Mouse (Mus musculus) embryonic facial prominence, embryonic 10.5 days (tissue): ENCODE results near the gene Nudc. TPM values are rescaled to one million over a fixed set of nuclear protein-coding genes. Genes with fewer than 3 reads are reported as not detected.

Experiments used
- DNase-seq: peaks from one replicate; pipeline ENCODE4 v3.0.0-alpha.2; 2017; ENCODE audit warnings: low spot score
- H3K27ac ChIP-seq: fragments of 300-500 bp; sonication (generic); replicated peaks from 2 replicates; pipeline ENCODE4 v1.5.1; 2016; ENCODE audit warnings: mild to moderate bottlenecking
- H3K27me3 ChIP-seq: fragments of 300-500 bp; sonication (generic); replicated peaks from 2 replicates; pipeline ENCODE4 v1.6.1; 2016; ENCODE audit warnings: low read depth, mild to moderate bottlenecking; ENCODE audit not compliant: poor library complexity, severe bottlenecking
- H3K36me3 ChIP-seq: fragments of 300-500 bp; sonication (generic); replicated peaks from 2 replicates; pipeline ENCODE4 v1.6.1; 2016; ENCODE audit warnings: mild to moderate bottlenecking, moderate library complexity
- H3K4me1 ChIP-seq: fragments of 300-500 bp; sonication (generic); 2 replicates; pipeline ENCODE4 v1.6.1; 2016
- H3K4me3 ChIP-seq: fragments of 300-500 bp; sonication (generic); 2 replicates; pipeline ENCODE4 v1.5.1; 2016; ENCODE audit warnings: mild to moderate bottlenecking, moderate library complexity
- H3K9me3 ChIP-seq: fragments of 300-500 bp; sonication (generic); 2 replicates; pipeline ENCODE4 v1.6.1; 2016; ENCODE audit warnings: mild to moderate bottlenecking
- WGBS: fragments of 180-500 bp; shearing (Covaris S2); methylation state at CpG from one replicate; pipeline ENCODE4 v1.1.7; 2016; 5-methylcytosine and 5-hydroxymethylcytosine counted together
- polyA plus RNA-seq: library from polyadenylated mRNA; unstranded; fragments of >200 nt; fragmentation: Nextera tagmentation; extraction: Ambion mirVana; gene quantifications from 2 replicates; pipeline ENCODE4 v1.2.1, GENCODE M21; 2016

Gene Nudc
- polyA plus RNA-seq, 1 experiment from 2014 or later = 489 TPM

DNA sequence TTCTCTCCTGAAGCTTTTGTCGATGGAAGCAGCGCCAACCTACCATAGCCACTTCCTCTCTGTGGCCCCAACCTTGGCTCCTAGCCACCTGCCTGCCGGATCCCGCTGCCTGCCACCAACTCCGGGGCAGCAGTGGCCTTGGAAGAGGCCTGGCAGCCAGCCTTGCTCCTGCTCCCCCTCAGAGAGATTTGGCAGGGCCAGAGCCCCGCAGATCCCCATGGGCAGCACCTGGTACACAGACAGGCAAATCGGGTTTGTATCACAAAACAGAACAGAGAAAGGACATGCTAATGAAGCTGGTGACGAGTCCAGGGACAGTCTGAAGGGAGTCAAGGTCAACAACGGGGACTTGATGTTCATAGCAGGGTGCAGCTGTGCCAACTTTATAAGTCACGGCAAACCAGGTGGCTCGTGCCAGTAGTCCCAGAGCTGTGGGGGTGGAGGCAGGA is 17.4 kb upstream of the Nudc start:
- DNase-seq = no peak
- H3K27ac ChIP-seq = no peak overlapping the region
- H3K4me3 ChIP-seq = no peak overlapping the region
- H3K4me1 ChIP-seq = no peaks in the 10 kb centered on the region
- 82% methylated on average over 11 of the region's 11 CpGs for WGBS
- H3K36me3 ChIP-seq = no peaks in the 10 kb centered on the region
- H3K27me3 ChIP-seq = no peaks in the 10 kb centered on the region
- peaks cover 5% of the 10 kb centered on the region; the same call in 1 of the 2 replicates for H3K9me3 ChIP-seq

- no peak overlapping the region for H3K4me3 ChIP-seq
- peaks cover 5% of the 10 kb centered on the region; the same call in 1 of the 2 replicates for H3K9me3 ChIP-seq
- H3K36me3 ChIP-seq = no peaks in the 10 kb centered on the region
- DNase-seq = no peak
- 78% methylated on average over 4 of the region's 4 CpGs for whole genome bisulfite sequencing
- H3K27me3 ChIP-seq = no peaks in the 10 kb centered on the region
- no peak overlapping the region for H3K27ac ChIP-seq
- peaks cover 9% of the 10 kb centered on the region for H3K4me1 ChIP-seq
Measured at GRCm38 (mm10) chr4:133561622-133562021, 15.8 kb upstream of the Nudc start.

DNA sequence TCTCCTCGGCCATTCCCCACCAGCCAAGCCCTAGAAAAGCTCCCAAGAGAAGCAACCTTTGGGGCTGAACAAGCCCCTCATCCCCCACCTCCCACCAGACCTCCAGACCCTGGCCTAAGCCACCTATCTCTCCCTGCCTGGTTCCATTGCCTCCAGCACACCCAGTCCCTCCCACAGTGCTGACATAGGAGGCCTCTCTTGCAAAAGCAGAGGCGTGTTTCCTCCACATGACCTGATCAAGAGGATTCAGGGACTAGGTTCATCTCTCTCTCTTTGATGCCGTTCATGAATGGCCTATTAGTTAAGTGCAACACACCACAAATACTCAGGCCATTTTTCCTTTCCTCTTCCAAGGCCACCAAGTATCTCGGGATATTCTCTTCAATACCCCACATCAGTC is 14.1 kb upstream of the Nudc start:
- WGBS = 82% methylated on average over 4 of the region's 4 CpGs
- H3K27ac ChIP-seq = no peak overlapping the region
- peaks cover 6% of the 10 kb centered on the region; the same call in 1 of the 2 replicates for H3K27me3 ChIP-seq
- H3K4me1 ChIP-seq = peaks cover 9% of the 10 kb centered on the region
- H3K36me3 ChIP-seq = no peaks in the 10 kb centered on the region
- no peak for DNase-seq
- peaks cover 5% of the 10 kb centered on the region; the same call in 1 of the 2 replicates for H3K9me3 ChIP-seq
- no peak overlapping the region for H3K4me3 ChIP-seq

GRCm38 (mm10) chr4:133557041-133557717 is 11.4 kb upstream of the Nudc start:
- Histone ChIP-seq H3K4me3 (no peak overlapping the region), H3K36me3 (no peaks in the 10 kb centered on the region), H3K9me3 (no peaks in the 10 kb centered on the region), H3K27me3 (peaks cover 16% of the 10 kb centered on the region), H3K27ac (no peak overlapping the region), H3K4me1 (peaks cover 15% of the 10 kb centered on the region)
- 27% methylated on average over 10 of the region's 10 CpGs for WGBS
- DNase-seq = no peak

GRCm38 (mm10) chr4:133553448-133554330 is 7.9 kb upstream of the Nudc start:
- Histone ChIP-seq H3K4me1 (peaks cover 15% of the 10 kb centered on the region), H3K9me3 (no peaks in the 10 kb centered on the region), H3K27ac (no peak overlapping the region), H3K36me3 (no peaks in the 10 kb centered on the region), H3K4me3 (no peak overlapping the region), H3K27me3 (peaks cover 27% of the 10 kb centered on the region)
- no peak for DNase-seq
- WGBS = 78% methylated on average over 19 of the region's 19 CpGs

DNA sequence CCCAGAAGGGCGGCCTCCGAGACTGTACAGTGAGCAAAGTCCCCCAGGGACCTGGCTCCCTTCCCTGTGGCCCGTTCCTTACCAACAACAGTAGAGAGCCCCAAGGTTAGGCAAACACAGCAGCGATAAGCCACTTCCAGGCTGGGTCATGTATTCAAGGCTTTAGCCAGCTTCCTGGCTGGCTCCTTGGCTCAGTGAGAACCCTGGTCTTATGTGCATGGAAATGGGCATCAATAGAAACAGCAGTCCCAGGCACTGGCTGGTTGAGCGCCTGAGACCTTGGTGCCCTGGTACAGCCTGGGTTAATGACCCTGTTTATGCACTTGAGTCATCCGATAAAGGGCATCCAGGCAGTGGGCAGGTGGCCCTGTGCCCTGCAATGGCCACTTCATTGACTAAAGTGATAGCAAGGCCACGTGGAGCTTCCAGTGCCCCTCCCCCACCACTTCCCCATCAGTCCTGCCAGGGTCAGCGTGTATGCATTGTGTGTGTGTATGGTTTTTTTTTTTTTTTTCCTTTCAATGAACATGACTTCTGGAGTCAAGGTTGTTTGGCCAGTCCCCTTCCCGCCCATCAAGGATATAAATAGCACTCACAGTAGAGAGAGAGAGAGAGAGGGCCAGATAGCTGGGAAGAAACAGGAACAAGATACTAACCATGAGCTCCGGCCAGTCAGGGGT is 7.1 kb upstream of the Nudc start, which contains the start of gene Nr0b2:
TSS of gene Nr0b2 (plus strand) at position 609 of the 680 bp plus-strand sequence.
- H3K9me3 ChIP-seq = no peaks in the 10 kb centered on the region
- H3K27me3 ChIP-seq = peaks cover 27% of the 10 kb centered on the region
- 74% methylated on average over 10 of the region's 10 CpGs for WGBS
- no peak within 1 kb of the TSS for H3K4me3 ChIP-seq
- no peak for DNase-seq
- H3K36me3 ChIP-seq = no peaks in the 10 kb centered on the region
- no peak within 1 kb of the TSS for H3K27ac ChIP-seq
- peaks cover 15% of the 10 kb centered on the region for H3K4me1 ChIP-seq

DNA sequence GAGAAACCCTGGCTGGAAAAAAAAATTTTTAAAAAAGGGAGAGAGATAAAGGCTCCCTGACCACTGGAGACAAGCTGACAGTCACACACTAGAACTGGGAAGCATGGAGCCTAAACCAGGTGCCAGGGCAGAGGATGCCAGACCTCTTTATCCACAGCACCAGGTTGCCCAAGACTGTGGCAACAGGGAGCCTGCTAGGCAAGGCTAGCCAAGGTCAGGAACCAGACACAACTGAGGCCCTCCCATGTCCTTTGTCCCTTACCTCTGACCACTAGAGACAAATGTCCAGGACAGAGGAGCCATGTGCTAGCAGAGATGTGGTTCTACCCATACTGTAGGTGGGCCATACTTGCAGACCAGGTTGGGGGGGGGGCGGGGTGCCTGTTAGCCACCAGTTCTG is 6.2 kb upstream of the Nudc start:
- 86% methylated on average over 1 of the region's 1 CpGs for WGBS
- H3K36me3 ChIP-seq = no peaks in the 10 kb centered on the region
- H3K9me3 ChIP-seq = no peaks in the 10 kb centered on the region
- peaks cover 27% of the 10 kb centered on the region for H3K27me3 ChIP-seq
- peaks cover 7% of the 10 kb centered on the region for H3K4me1 ChIP-seq
- H3K27ac ChIP-seq = no peak overlapping the region
- H3K4me3 ChIP-seq = no peak overlapping the region
- no peak for DNase-seq

DNA sequence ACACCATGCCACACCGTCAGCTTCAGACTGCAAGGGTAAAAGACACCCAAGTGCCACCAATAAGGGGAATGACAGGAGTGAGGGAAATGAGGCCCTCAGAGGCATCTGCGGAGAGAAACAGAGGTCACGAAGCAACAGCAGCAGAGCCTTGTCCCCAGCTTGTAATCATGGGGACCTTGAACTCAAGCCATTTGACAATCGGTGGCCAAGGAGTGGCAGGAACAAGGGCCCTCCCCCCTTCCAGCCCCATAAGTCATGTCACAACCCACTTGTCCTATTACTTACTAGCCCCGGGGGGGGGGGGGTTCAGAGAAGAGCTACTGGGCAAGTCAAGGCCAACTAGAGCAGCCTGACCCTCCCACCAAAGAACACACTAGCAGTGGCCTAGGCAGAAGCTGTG is 9.1 kb downstream of the Nudc start:
- Histone ChIP-seq H3K4me1 (no peaks in the 10 kb centered on the region), H3K4me3 (no peak overlapping the region), H3K9me3 (no peaks in the 10 kb centered on the region), H3K27me3 (no peaks in the 10 kb centered on the region), H3K36me3 (peaks cover 100% of the 10 kb centered on the region), H3K27ac (no peak overlapping the region)
- DNase-seq = no peak
- 93% methylated on average over 5 of the region's 5 CpGs for WGBS

DNA sequence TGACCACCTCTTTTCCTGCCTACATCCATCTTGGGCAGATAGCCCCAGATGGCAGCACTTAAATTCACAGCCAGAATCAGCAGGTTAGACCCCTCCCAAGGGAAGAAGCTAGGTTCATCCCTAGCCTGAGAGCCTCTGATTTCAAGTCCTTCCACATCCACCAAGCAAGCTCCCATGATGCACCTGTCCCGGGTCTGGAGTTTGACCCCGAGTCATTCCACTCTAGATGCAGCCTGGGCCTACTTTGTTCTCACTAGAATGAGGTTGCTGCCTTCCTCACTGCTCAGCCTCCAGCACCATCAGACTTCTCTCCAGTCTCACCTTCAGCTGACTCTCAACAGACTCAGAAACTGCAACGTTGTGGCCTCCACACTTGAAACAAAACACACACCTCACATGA is 9.7 kb downstream of the Nudc start:
- Histone ChIP-seq H3K4me1 (no peaks in the 10 kb centered on the region), H3K9me3 (no peaks in the 10 kb centered on the region), H3K36me3 (peaks cover 100% of the 10 kb centered on the region), H3K27me3 (no peaks in the 10 kb centered on the region), H3K27ac (no peak overlapping the region), H3K4me3 (no peak overlapping the region)
- DNase-seq = no peak
- WGBS = 89% methylated on average over 3 of the region's 3 CpGs

GRCm38 (mm10) chr4:133532777-133533176 is 13.0 kb downstream of the Nudc start:
- Histone ChIP-seq H3K4me3 (no peak overlapping the region), H3K27me3 (no peaks in the 10 kb centered on the region), H3K4me1 (no peaks in the 10 kb centered on the region), H3K9me3 (no peaks in the 10 kb centered on the region), H3K36me3 (peaks cover 100% of the 10 kb centered on the region), H3K27ac (no peak overlapping the region)
- 89% methylated on average over 3 of the region's 3 CpGs for WGBS
- DNase-seq = no peak

DNA sequence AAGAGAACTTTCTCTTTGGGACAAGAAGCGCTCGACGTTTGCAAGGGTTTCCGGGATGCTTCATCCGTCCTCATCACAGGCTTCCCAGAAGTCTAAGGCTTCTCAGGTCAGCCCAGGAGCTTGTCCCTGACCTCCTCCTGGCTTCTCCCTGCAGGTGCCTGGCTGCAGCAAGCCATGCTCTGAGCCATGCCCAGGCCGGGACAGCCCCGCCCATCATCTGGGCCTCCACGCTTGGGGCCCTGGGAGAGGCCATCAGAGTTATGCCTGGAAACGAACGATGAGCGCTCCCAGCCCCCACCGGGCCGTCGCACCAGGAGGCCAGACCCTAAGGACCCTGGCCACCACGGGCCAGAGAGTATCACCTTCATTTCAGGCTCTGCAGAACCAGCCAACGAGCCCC is 18.0 kb downstream of the Nudc start:
- Histone ChIP-seq H3K4me3 (no peak overlapping the region), H3K4me1 (no peaks in the 10 kb centered on the region), H3K27me3 (no peaks in the 10 kb centered on the region), H3K36me3 (peaks cover 67% of the 10 kb centered on the region), H3K9me3 (0 out of 2 replicates have a peak, but pooled peaks cover 3% of the 10 kb centered on the region), H3K27ac (no peak overlapping the region)
- WGBS = 66% methylated on average over 16 of the region's 16 CpGs
- DNase-seq = no peak

DNA sequence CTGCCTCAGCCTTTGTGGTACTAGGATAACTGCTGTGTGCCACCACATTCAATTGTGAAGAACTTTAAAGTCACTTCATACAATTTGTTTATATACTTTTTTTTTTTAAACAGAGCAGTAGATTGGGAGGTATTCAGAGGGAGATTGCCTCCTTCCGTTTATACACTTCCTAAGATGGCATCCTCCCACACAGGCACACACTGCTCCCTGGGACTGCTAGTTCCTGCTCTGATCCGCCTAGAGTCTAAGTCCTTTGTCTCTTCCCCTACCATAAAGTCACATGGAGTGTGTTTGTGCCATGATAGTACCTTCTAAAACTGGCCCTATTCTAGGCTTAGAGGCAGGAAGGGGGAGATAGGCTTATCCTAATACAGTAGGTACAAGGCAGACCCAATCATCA is 24.3 kb downstream of the Nudc start:
- 0 out of 2 replicates have a peak, but pooled peaks cover 3% of the 10 kb centered on the region for H3K9me3 ChIP-seq
- H3K4me1 ChIP-seq = peaks cover 13% of the 10 kb centered on the region
- peaks cover 4% of the 10 kb centered on the region for H3K36me3 ChIP-seq
- peaks cover 53% of the 10 kb centered on the region for H3K27me3 ChIP-seq
- H3K27ac ChIP-seq = no peak overlapping the region
- 76% methylated on average over 2 of the region's 2 CpGs for WGBS
- no peak for DNase-seq
- no peak overlapping the region for H3K4me3 ChIP-seq
